Mouse (Mus musculus): ENCODE data around the gene Pi16. TPM values are rescaled to one million over a fixed set of nuclear protein-coding genes. Genes with fewer than 3 reads are reported as not detected.

Pi16 gene
- polyA plus RNA-seq, 2 experiments from 2014 or later = 0.44 to 0.57 TPM

DNA sequence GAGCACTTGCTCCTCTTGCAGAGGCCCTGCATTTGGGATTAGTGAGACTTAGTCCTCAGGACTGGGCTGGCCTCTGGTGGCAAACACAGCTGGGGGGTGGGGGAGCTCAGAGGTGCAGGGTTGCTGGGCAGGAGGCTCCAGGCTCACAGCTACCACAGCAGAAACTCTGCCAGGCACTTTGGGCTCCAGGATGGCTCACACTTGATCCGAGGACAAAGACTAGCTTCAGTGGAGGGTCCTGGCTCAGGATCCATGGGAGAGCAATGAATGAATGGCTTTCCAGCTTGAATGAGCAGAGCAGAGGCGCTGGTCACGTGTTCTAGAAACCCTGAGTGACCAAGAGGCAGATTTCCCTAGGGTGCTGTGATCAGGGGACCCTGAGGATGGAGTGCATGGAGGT is 41.4 kb downstream of the Pi16 start:
- no peak for ATAC-seq

- no peak for ATAC-seq
These were observed 43.3 kb downstream of the Pi16 start, which contains the start of gene Fgd2 for GRCm38 (mm10) chr17:29360761-29361221. Fgd2 (plus strand) TSS chr17:29360914.

DNA sequence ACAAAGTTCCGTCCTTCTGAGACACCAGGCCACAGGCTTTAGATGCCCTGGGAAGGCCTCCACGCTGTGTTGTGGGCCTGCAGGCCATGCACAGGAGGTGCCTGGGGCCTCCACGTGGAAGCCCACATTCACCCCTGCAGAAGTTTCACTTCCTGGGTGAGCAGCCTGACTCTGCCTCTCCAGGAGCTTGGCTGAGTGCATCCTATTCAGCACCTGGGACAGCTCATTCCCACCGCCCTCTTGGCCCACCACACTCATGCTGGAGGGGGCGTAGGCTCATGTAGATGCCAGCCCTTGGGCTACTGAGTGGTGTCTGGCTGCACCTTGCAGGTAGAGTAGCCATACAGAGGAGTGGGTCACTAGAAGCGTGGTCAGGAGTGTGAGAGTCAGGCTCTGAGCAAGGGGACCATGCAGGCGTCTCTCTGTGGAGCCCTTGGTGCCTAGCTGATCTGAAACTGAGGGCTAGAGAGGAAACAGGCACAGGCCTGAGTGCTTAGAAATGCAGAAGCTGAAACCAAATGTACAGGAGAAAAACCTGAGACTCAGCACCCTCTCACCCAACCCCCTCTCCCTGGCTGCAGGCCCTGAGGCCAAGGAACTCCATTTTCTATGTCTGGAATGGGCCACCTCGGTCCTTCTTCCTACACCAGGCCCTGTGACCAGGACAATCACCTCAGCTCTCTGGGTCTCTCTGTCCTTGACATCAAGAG is 44.7 kb downstream of the Pi16 start:
- ATAC-seq = no peak

DNA sequence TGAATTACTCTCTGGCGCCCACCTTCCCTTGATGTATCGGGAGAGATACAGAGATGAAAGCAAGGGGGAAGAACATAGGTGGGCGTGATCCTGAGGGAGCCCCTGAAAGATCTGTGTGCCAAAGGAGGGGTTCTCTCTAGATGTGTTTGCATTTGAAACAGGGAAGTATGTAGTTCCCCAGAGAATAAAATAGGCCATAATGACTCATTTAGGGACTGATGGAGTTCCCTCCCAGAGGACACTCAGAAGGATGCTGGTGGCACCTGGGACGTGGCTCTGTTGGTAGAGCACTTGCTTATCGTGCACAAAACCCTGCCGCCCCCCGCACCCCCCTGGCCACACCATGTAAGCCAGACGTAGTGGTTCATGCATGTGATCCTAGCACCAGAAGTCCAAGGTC is 45.6 kb downstream of the Pi16 start:
- ATAC-seq = no peak

DNA sequence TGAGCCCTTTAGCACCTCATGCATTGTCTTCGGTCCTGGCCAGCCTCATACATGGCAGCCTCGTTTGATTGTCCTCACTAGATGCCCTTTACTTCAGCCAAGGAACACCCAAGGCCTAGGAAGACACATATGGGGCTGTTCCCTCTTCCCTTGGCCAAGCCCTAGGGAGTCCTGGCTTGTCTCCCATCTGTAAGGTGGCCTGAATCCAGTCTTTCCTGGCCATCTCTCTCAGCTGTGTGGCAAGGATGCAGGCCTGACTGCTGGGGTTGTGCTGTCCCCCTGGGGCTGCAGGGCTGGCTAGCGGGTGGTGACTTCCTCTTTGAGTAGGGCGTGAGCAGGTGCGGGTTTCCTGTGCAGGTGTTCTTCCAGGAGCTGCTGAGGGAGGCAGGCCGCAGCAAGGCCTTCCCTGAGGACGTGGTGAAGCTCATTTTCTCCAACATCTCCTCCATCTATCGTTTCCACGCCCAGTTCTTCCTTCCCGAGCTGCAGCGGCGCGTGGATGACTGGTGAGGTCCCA is 47.7 kb downstream of the Pi16 start:
- no peak for ATAC-seq

DNA sequence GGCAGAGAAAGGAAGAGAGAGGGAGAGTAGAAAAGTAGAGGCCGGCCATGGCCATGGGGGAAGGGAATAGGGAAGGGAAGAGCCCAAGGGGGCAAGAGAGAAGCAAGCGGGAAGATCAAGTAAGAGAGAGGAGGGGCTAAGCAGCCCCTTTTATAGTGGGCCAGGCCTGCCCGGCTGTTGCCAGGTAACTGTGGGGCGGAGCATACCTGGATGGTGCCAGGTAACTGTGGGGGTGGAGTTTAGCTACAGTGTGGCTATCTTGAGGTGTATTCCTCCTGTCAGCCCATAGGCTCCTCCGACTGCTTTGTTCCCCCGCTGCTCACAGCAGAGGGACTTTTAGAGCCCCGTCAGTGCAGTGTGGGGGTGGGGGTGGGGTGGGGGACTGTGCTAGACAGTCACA is 51.2 kb downstream of the Pi16 start:
- ATAC-seq = no peak

DNA sequence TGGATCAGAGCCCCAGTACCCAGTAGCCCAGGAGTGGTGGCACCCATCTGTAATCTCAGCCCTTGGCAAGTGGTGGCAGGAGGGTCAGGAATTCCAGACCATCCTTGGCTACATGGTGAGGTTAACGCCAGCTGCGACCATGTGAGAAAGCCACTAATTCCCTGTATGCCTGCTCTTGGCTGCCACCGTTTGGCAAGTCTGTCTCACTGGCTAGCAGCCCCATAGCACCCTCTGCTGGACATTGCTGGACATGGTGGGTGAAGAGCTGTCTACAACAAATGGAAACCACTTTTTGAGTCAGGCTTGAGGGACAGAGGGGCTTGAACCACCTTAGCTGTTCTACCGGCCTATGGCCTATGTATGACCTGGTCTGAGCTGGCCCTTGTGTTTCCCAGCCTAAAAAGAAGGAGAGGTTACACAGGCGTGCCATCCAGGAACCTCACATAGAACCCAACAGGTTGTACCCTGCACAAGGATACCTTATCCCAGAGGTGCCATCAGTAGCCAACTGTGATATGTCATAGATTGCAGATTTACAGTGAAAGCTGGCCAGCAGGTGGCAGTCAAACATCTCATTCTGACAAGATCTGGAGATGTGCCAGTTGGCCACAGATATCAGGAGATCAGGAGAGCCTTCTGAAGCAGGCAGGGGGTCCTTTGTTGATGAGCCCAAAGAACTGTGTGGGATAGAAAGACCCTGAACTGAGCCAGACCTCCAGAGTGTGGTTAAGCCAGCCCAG is 53.7 kb downstream of the Pi16 start:
- peak; percentile 84 for ATAC-seq

DNA sequence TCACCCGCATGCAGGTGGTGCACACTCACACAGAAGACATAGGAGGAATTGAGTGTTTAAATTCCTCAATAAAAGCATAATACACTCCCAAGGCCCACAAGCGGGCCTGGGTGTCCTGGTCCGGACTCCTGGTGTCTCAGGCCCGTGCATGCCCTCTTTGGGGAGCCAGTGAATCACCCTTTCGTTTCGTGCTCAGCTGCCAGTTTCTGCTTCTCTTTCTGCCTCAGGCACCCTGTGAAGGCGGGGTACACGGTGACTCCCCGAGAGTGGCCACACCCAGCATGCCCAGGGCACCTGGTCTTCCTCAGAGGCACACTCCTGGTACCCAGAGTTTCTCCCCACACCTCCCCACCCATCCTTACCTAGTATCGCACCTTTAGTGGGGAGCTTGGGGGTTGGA is 58.4 kb downstream of the Pi16 start:
- no peak for ATAC-seq

DNA sequence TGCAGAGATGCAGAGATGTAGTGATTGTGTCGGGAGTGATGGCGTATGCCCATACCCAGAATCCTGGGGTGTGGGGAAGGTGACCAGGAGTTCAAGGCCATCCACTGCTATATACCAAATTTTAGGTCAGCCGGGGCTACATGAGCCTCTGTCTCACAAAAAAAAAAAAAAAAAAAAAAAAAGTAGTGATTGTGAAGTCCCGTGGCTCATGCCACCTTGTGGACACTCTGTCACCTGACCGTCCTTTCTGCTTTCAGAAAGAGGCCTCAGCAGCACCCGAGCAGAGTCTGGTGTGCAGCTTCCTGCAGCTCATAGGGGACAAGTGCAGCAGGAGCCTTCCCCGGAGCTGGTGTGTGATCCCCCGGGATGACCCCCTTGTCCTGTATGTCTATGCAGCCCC is 60.6 kb downstream of the Pi16 start:
- no peak for ATAC-seq

Other genes with a start within 250 kb of the Pi16 start
- gene Cdkn1a, start 226.7 kb upstream of the Pi16 start, polyA plus RNA-seq (2017; shearing (Covaris generic)) = 1 to 10 TPM; 2.5 to 4.6 TPM
- not detected for gene Rab44, start 203.5 kb upstream of the Pi16 start, polyA plus RNA-seq (2017; shearing (Covaris generic))
- 1 to 10 TPM; 2.2 to 2.3 TPM for gene Cpne5, start 79.5 kb upstream of the Pi16 start, polyA plus RNA-seq (2017; shearing (Covaris generic))
- gene Ppil1, start 53.5 kb upstream of the Pi16 start, polyA plus RNA-seq (2017; shearing (Covaris generic)) = 100 to 1,000 TPM in 1 of 2 experiments, 10 to 100 TPM in 1; 72.7 to 101 TPM
- 100 to 1,000 TPM in 1 of 2 experiments, 10 to 100 TPM in 1; 98.0 to 123 TPM for gene BC004004, start 48.9 kb upstream of the Pi16 start, polyA plus RNA-seq (2017; shearing (Covaris generic))
- gene Mtch1, start 30.3 kb downstream of the Pi16 start, polyA plus RNA-seq (2017; shearing (Covaris generic)) = 10 to 100 TPM; 11.0 to 13.9 TPM
- gene Fgd2, start 43.2 kb downstream of the Pi16 start, polyA plus RNA-seq (2017; shearing (Covaris generic)) = 1 to 10 TPM in 1 of 2 experiments, under 1 TPM in 1; 0.65 to 9.4 TPM
- 100 to 1,000 TPM; 484 to 510 TPM for gene Pim1, start 173.1 kb downstream of the Pi16 start, polyA plus RNA-seq (2017; shearing (Covaris generic))
- gene Gm17657, start 232.0 kb downstream of the Pi16 start, polyA plus RNA-seq (2017; shearing (Covaris generic)) = not detected
- gene Tbc1d22b, start 232.1 kb downstream of the Pi16 start, polyA plus RNA-seq (2017; shearing (Covaris generic)) = 10 to 100 TPM in 1 of 2 experiments, 1 to 10 TPM in 1; 9.5 to 11.2 TPM
- under 1 TPM in 1 of 2 experiments, not detected in 1; 0.62 TPM for gene Tmem217, start 234.7 kb downstream of the Pi16 start, polyA plus RNA-seq (2017; shearing (Covaris generic))

All from CD4-positive, CD25-positive, alpha-beta regulatory T cell, adult 4 months (primary cell).